Mouse (Mus musculus) heart, adult 9 months (tissue): ENCODE results near the gene Erbin.

Experiments
- DNase-seq, 2 experiments: peaks; one replicate each; pipeline ENCODE4 v3.0.0; 2022; ENCODE audit warnings: low spot score in 2 of 2

The Erbin gene

GRCm38 (mm10) chr13:103807464-103807863 lies 112.8 kb downstream of the Erbin start:
- no peak for DNase-seq

GRCm38 (mm10) chr13:103806210-103806851 lies 114.0 kb downstream of the Erbin start:
- DNase-seq = no peak

DNA sequence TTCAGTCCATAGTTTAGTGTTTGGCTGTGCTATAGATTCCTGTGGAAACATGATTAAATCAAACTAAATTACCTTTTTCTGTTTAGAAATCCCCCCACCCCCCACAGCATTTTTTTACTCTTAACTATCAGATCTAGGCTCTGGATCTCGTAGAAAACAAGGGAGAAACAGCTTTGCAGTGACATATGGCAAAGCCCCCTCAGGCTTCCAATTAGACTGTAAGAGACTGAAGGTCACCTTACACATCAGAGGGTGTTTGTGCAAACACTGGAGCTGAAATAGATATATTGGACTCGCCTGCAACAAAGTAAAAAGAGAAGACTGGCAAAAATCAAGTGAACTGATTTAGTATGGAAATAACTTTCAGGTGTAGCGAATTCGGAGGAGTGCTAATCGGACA lies 116.6 kb downstream of the Erbin start:
- DNase-seq = no peak

- DNase-seq = no peak
Observed at GRCm38 (mm10) chr13:103801021-103801420, 119.3 kb downstream of the Erbin start.

DNA sequence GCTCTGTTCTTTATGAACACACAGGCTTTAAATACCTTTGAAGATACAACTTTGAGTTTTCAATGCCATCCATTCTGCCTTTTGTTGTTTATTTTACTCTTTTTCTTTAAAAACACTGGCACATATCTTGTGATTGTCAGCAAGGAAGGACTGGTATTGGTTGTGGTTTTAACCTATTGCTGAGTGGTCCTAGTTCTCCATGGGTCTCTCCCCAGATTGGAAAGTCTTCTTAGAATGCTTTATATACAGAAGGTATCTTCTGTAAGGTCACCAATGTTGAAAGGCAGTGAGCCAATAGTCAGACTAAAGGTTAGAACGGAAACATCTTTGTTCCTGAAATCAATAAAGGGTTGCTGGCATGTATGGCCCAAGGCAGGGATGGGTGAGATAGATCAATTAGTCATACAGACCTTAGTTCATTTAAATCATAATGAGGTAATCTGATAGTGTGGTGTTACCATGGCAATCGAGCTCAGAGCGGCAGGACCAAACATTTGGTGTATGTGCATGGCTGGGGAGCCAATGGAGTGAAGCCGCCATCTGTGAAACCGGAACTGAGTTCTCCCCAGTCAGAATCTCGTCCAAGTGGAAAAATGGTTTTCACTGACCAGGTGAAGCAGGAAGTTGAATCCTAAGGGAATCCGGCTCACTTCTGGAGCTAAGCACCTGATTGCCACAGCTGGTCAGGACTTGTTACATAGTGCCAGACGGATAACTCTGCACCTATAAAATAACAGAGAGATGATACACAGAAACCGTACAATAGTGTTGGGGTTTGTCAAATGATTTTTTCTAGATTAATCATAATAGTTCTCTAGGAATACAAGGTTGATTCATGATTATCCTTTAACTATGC lies 125.4 kb downstream of the Erbin start:
- no peak for DNase-seq

DNA sequence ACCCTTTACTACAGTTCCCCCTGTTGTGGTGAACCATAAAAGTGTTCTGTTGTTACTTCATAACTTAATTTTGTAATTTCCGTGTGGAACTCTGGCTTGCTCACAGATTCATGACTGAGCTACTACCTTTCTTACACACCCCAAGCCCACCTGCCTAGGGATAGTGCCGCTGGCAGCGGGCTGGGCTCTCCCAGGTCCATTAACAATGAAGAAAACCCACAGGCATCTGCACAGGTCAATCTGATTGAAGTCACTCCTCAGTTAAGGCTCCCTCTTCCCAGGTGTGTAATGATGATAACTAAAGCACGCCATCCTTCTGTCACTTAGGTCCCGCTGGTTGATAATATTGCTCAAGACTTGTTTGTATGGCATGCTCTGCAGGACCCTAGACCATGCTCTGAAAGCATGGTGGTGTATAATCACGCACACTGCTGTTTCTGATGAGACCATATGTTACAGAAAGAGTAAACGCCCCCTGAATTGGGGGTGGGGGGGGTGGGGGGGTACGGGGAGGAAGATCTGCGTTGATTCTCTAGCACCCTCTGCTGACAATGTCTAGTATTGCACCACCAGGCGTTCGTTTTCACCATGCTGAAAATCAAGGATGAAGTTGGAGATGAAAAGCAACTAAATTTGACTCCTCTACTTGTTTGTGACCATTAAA lies 140.3 kb downstream of the Erbin start:
- no peak for DNase-seq

DNA sequence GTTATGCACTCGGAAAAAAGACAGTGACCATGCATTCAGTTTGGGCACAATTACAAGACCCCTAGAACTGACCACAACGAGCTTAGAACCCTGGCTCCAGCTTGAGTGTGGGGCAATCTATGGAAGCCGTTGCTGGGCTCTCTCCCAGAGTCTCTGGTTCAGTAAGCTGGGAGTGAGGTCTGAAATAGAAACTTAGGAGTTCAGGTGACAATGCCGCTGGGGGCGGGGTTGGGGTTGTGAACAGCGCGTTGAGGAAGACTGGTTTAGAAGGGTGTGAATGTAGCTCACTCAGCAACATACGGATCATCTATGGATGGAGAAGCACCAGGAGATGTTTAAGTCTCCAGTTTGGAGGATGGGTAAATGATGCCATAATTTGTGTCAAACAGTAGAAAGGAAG lies 143.2 kb downstream of the Erbin start:
- no peak for DNase-seq

DNA sequence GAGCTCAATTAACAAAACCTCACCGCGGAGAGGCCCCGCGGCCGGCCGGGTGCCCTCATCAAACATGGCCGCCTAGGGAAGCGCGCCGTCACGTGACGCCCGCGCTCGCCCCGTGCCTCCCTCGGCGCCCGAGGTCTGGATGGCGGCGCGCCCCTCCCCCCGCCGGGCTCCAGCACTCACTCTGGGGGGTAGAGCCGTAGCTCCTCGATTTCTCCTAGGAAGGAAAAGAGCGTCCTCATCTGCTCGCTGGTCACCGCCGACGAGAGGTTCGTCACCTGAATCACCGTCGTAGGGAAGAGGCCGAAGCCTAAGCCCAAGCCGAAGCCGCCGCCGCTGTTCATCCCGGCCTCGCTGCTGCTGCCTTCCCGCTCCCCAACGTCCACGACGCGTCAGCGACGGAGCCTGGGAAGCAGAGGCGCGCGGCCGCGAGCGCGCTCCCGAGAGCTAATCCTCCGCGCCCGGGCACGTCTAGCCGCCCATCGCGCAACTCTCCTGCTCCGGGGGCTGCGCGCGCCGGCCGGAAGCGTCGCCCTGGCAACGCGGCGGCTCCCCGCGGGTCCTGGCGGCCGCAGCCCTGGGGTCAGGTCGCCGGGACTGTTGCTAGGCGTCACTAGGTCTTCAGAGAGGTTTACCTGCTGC lies 146.1 kb downstream of the Erbin start, which contains the start of gene Srek1:
Srek1 (minus strand) TSS at position 490 of the 639 bp plus-strand sequence.
- peak; percentile 91 for DNase-seq

- no peak for DNase-seq
Observed at GRCm38 (mm10) chr13:103773407-103774118, 146.8 kb downstream of the Erbin start.

- DNase-seq = no peak
Observed at GRCm38 (mm10) chr13:103772917-103773316, 147.4 kb downstream of the Erbin start.

- no peak for DNase-seq
Observed at GRCm38 (mm10) chr13:103770821-103771220, 149.5 kb downstream of the Erbin start.
